Mouse (Mus musculus): ENCODE measurements around the gene Coq5. TPM values are rescaled to one million over a fixed set of nuclear protein-coding genes. Genes with fewer than 3 reads are reported as not detected.
A peak's percentile ranks its signal among the peaks of the same experiment; 100 is the strongest.

The Coq5 gene
- 7.2 and 8.4 TPM in 2 replicates for total RNA-seq (2015; ENCODE audit: low replicate concordance)
- 12.8 and 15.9 TPM in 2 replicates for total RNA-seq (2017; ENCODE audit: low replicate concordance)

GRCm38 (mm10) chr5:115279226-115280049 lies at the start of gene Coq5:
Coq5 (plus strand) TSS chr5:115279666.
- ATAC-seq (replicated peaks; ENCODE audit: low FRiP score, poor library complexity, severe bottlenecking), result peak; percentile 98

DNA sequence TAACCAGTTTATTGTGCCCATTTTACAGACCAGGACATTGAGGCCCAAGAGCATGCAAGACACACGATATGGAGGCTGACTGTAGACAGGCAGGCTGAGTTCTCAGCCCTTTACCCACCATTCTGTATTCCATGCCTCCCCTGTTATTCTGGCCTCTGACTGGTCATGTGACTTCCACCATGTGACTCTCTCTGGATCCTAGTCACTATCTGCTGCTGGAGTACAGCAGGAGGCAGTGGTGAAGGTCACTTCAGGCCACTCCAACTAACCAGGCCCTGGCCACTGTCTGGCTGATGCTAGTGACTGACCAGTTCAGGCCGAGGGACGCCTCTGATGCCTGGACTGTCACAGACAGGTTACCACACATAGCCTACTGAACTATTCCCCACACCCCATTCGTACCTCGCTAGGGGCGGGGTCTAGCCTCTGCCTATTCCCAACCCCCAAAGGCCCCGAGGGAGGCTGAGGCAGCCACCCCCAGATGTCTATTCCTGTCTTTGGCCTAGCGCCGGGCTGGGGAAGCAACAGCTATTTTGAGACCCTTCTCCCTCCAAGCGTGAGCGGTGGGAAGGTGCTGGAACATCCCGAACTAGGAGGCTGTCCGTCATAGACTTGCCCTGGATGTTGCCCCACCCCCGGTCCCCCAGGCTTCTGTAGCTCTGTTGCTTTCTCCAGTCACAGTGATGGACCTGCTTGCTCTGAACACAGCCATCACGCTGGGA lies 48.5 kb upstream of the Coq5 start:
- ATAC-seq (replicated peaks; ENCODE audit: low FRiP score, poor library complexity, severe bottlenecking), result no peak

DNA sequence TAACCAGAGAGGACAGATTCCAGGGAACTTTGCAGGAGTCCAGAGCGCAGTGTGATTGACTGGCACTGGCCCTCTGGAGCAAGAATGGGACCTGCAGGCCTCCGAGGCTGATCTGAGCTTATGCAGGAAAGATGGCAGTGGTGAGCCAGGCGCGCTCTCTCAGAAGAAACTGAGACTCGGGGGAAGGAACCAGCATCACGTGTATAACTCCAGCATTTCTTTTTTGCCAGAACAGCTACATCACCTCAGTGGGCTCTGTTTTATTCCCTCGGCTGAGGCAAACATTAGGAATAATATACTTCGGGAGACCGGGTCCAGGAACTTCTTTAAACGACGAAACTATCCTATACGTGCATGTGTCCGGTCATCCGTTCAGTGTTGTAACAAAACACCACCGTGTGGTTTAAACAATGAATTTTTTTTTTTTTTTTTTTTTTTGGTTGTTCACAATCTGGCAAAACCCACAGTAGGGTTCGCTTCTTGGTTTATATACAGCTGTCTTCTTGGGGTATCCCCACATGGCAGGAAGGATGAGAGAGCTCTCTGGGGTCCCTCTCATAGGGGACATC lies 47.8 kb upstream of the Coq5 start:
- ATAC-seq (replicated peaks; ENCODE audit: low FRiP score, poor library complexity, severe bottlenecking), result no peak

DNA sequence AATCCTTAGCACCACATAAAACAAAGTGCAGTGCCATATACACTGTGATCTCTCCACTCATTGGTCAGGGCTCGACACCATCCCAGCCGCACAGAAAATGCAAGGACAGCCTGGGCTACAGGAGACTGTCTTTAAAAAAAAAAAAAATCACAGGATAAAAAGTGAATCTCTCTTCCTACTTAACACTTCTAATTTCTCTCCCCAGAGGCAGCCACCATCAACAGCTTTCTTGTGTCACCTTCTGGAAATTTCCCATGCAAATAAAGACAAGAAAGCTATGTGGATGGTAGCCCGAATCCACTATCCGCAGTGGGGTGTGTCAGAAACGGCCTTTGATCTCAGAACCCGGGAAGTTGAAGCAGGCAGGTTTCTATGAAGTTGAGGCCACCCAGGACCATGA lies 47.0 kb upstream of the Coq5 start:
- ATAC-seq (replicated peaks; ENCODE audit: low FRiP score, poor library complexity, severe bottlenecking), result no peak

DNA sequence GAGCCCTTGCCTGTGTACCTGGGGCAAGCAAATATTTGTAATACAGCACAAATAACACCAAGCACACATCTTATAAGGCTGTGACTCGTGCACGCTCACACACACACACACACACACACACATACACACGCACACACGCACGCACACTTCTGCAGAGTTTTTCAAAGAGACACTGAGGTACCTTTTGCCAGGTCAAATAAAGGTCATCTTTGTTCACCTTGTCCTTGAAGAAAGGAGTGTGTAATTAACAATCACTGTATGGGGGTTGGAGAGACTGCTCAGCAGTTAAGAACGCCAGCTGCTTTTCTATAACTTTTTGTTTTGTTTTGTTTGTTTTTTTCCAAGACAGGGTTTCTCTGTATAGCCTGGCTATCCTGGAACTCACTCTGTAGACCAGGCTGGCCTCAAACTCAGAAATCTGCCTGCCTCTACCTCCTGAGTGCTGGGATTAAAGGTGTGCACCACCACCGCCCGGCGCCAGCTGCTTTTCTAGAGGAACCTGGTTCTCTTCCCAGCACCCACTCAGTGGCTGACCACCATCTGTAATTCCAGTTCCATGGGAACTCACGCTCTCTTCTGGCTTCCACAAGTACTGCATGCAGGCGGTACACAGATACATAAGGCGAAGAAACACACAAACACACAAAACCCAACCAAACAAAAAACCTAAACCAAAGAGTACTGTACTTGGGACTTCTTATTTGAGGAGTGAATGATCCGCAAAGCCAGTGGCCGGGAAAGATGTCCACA lies 46.3 kb upstream of the Coq5 start:
- no peak for ATAC-seq (replicated peaks; ENCODE audit: low FRiP score, poor library complexity, severe bottlenecking)

- no peak for ATAC-seq (replicated peaks; ENCODE audit: low FRiP score, poor library complexity, severe bottlenecking)
These were observed 44.9 kb upstream of the Coq5 start for GRCm38 (mm10) chr5:115234519-115234918.

GRCm38 (mm10) chr5:115235323-115235771 lies 44.1 kb upstream of the Coq5 start:
- 0 out of 2 replicates have a peak, but pooled peaks have one; percentile 4 for ATAC-seq (replicated peaks; ENCODE audit: low FRiP score, poor library complexity, severe bottlenecking)

GRCm38 (mm10) chr5:115235786-115236263 lies 43.6 kb upstream of the Coq5 start, which contains the start of gene Pop5:
Pop5 (plus strand) TSS chr5:115235836.
- peak; percentile 81 for ATAC-seq (replicated peaks; ENCODE audit: low FRiP score, poor library complexity, severe bottlenecking)

GRCm38 (mm10) chr5:115237803-115238728 lies 41.4 kb upstream of the Coq5 start:
- peak; percentile 91 for ATAC-seq (replicated peaks; ENCODE audit: low FRiP score, poor library complexity, severe bottlenecking)

- no peak for ATAC-seq (replicated peaks; ENCODE audit: low FRiP score, poor library complexity, severe bottlenecking)
These were observed 40.7 kb upstream of the Coq5 start for GRCm38 (mm10) chr5:115238729-115239195.

- no peak for ATAC-seq (replicated peaks; ENCODE audit: low FRiP score, poor library complexity, severe bottlenecking)
These were observed 39.3 kb upstream of the Coq5 start for GRCm38 (mm10) chr5:115240191-115240590.

DNA sequence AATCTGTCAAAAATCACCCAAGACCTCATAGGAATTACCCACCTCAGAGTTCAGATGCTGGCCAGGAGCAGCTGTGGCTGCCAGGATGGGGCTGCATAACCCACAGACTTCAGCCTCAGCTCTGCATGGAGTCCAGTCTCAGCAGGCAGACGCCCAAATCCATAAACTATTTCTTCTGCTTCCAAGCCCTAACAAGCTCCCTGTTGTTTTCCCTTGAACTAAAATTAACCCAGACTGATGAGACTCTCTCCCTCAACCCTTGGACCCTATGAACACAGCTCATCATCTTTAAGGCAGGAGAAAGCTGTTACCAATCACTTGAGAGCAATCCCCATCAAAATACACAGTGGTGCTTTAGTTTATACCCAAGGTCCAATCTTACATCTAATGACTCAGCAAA lies 24.0 kb upstream of the Coq5 start:
- no peak for ATAC-seq (replicated peaks; ENCODE audit: low FRiP score, poor library complexity, severe bottlenecking)

GRCm38 (mm10) chr5:115256909-115257546 lies 22.4 kb upstream of the Coq5 start:
- ATAC-seq (replicated peaks; ENCODE audit: low FRiP score, poor library complexity, severe bottlenecking), result no peak

DNA sequence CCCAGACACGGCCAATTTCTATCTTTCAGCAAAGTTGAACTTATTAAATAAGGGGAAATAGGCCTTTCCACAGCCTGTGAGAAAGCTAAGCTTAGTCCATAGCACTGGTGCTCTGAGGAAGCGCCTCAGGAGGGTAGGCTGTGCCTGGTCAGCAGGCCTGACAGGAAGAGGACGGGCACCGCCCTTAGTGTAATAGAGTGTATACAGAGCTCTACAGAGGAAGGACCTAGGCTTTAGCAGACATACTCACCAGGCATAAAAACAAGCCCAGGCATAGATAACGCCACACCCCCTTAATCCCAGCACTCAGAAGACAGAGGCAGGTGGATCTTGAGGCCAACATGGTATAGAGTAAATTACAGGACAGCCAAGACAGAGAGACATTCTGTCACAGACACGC lies 19.1 kb upstream of the Coq5 start:
- no peak for ATAC-seq (replicated peaks; ENCODE audit: low FRiP score, poor library complexity, severe bottlenecking)

DNA sequence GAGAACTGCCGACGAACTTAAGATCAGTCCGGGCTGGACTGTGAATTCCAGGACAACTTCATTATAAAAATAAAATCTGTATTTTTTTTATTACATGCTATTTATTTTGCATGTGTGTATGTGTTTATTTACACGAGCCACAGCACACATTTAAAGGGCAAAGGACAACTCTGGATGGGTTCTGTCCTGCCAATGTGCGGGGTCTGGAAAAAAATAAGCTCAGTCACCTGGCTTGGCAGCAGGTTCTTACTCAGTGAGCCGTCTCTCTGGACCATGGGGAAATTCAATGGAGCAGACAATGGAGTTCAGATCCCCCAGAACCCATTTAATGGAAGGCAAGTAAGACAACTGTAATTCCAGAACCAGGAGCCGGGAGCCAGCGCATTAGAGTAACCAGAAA lies 18.3 kb upstream of the Coq5 start:
- ATAC-seq (replicated peaks; ENCODE audit: low FRiP score, poor library complexity, severe bottlenecking), result no peak

DNA sequence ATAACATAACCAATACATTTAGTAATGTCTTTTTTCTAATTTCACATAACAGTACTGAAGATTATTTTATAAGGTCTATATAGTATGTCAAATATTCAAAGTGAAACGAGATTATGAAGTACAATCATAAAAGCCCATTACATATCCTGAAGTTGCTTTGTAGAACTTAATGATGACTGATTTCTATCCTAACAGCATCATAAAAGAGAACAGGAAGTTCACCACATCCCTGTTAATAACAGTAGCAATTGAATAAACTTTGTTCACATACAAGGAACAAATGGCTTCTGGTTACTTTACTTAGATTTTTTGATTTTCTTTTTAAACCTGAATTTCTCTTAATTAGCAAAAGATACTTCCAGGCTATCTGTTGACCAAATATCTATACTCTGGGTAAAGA lies 17.6 kb upstream of the Coq5 start:
- no peak for ATAC-seq (replicated peaks; ENCODE audit: low FRiP score, poor library complexity, severe bottlenecking)

GRCm38 (mm10) chr5:115262502-115263291 lies 16.8 kb upstream of the Coq5 start:
- no peak for ATAC-seq (replicated peaks; ENCODE audit: low FRiP score, poor library complexity, severe bottlenecking)
